Mouse (Mus musculus) MEL (cell line): Measurements from ENCODE around the gene B3gat1.

Source experiments
- MAZ ChIP-seq: IDR thresholded peaks from 2 replicates; pipeline ENCODE4 v1.6.1; 2012; ENCODE audit warnings: low read depth, mild to moderate bottlenecking, inconsistent platforms, low read length, improper control_type of control experiment
- POLR2AphosphoS5 ChIP-seq: IDR thresholded peaks from 2 replicates; pipeline ENCODE4 v1.6.1; 2012; ENCODE audit warnings: low read depth, borderline replicate concordance, mild to moderate bottlenecking, inconsistent platforms, low read length, moderate library complexity, mixed read lengths
- TCF12 ChIP-seq: IDR thresholded peaks from 2 replicates; pipeline ENCODE4 v1.6.1; 2014; ENCODE audit warnings: low read depth, mild to moderate bottlenecking, inconsistent platforms, low read length, improper control_type of control experiment, moderate library complexity
- ZNF384 ChIP-seq: IDR thresholded peaks from 2 replicates; pipeline ENCODE4 v1.6.1; 2012; ENCODE audit warnings: low read depth, mild to moderate bottlenecking, inconsistent platforms, low read length, improper control_type of control experiment

DNA sequence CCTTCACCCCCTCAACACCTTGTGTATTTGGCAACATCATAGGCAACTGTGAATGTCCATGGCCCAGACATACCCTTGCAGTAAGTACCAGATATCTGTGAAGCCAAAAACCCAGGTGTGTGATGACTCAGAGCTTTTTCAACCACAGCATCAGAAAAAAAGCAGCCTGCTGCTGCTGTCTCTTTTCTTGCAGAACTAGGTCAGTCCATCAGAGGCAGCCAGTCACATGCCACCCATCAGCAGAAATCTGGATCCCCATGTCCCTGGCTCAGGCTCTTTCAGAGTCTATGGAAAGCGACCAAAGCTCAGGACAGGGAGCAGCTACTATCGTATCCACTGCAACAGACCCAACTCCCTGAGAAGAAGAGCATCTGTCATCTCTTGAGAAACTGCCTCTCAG lies 33.2 kb upstream of the B3gat1 start:
- TF ChIP-seq ZNF384 = no peak
- TF ChIP-seq POLR2AphosphoS5 = no peak
- no peak for TF ChIP-seq MAZ
- no peak for TF ChIP-seq TCF12
